Mouse (Mus musculus): ENCODE measurements around the gene Adrm1. TPM values are rescaled to one million over a fixed set of nuclear protein-coding genes. Genes with fewer than 3 reads are reported as not detected.

Adrm1 gene
- total RNA-seq, 1 experiment, result 196 TPM

DNA sequence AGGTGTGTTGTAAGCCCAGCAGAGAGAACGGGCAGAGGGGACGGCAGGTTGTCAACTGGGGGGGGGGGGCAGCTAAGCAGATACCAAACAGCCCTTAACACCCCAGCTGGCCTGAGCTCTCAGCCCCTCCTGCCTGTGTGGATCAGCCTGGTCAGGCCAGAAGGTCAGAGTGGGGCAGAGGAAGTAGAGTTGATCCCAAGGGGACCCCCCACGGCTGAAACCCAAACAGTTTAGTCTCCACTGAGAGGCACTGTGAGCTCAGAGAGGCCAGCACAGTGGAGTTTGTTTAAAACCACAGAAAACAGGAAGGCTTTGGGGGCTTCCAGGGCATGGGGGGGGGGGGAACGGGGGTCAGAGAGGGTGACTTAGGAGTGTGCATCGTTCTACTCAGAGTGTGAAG is 45.6 kb downstream of the Adrm1 start:
- no peaks in the 10 kb centered on the region for H3K9me3 ChIP-seq (ENCODE audit: control insufficient read depth, insufficient read depth, low read depth, low read length)
- peaks cover 52% of the 10 kb centered on the region; the same call in 1 of the 2 replicates for H3K36me3 ChIP-seq (ENCODE audit: control insufficient read depth, insufficient read depth, low read length, poor library complexity, severe bottlenecking)
- no peak for TF ChIP-seq CHD2 (IDR thresholded peaks at IDR 0.05; ENCODE audit: low read depth, low read length)
- no peak for TF ChIP-seq ZNF384 (IDR thresholded peaks at IDR 0.05; ENCODE audit: low read depth, low read length)
- no peak for TF ChIP-seq HCFC1 (IDR thresholded peaks at IDR 0.05; ENCODE audit: borderline replicate concordance, insufficient read depth, low read length)
- TF ChIP-seq MAFK (IDR thresholded peaks at IDR 0.05; ENCODE audit: insufficient read depth, low read depth, low read length), result no peak
- TF ChIP-seq ZC3H11A (IDR thresholded peaks at IDR 0.05; ENCODE audit: borderline replicate concordance, low read depth, low read length), result no peak
- H3K27ac ChIP-seq (ENCODE audit: insufficient read depth, low read depth, low read length, poor library complexity, severe bottlenecking), result no peak overlapping the region
- H3K4me3 ChIP-seq (ENCODE audit: insufficient read depth in 1 of 2, low read depth in 1 of 2, low read length in 2 of 2, poor library complexity in 1 of 2, severe bottlenecking in 1 of 2), result no peak overlapping the region
- DNase-seq (ENCODE audit: low read depth, low spot score), result no peak
- H3K4me1 ChIP-seq (ENCODE audit: control insufficient read depth in 2 of 2, insufficient read depth in 2 of 2, low read length in 2 of 2, poor library complexity in 1 of 2), result peaks cover 5 to 61% of the 10 kb centered on the region in 2 experiments; a peak in 3 of 4 replicates
- H3K9ac ChIP-seq (ENCODE audit: insufficient read depth, low read depth, low read length, poor library complexity, severe bottlenecking), result no peak overlapping the region
- in situ Hi-C loops (cut with MboI; ENCODE audit: low sequenced_read_pairs in 2 of 2, unreplicated experiment in 2 of 2), result no loop called here

DNA sequence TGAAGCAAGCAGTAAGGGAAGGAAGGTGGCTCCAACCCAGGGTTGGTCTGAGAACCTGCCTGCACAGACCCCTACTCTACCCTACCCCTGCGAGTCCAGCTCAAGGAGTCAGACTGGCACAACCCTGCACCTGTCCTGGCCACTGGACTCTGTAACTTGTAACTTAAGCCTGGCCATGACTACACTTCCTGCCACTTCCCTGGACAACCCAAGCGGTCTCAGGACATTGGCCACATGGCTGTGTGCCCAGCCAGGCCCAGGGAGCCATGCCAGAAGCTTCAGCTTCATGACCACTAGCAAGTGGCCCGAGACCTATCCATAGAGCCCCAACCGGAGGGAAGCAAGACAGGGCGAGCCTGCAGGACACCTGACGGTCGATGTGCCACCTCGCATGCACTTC is 46.3 kb downstream of the Adrm1 start:
- Histone ChIP-seq H3K4me1 (ENCODE audit: control insufficient read depth in 2 of 2, insufficient read depth in 2 of 2, low read length in 2 of 2, poor library complexity in 1 of 2) (peaks cover 5 to 65% of the 10 kb centered on the region in 2 experiments; a peak in 3 of 4 replicates), H3K36me3 (ENCODE audit: control insufficient read depth, insufficient read depth, low read length, poor library complexity, severe bottlenecking) (peaks cover 53% of the 10 kb centered on the region; the same call in 1 of the 2 replicates), H3K4me3 (ENCODE audit: insufficient read depth in 1 of 2, low read depth in 1 of 2, low read length in 2 of 2, poor library complexity in 1 of 2, severe bottlenecking in 1 of 2) (no peak overlapping the region), H3K9ac (ENCODE audit: insufficient read depth, low read depth, low read length, poor library complexity, severe bottlenecking) (no peak overlapping the region), H3K27ac (ENCODE audit: insufficient read depth, low read depth, low read length, poor library complexity, severe bottlenecking) (no peak overlapping the region), H3K9me3 (ENCODE audit: control insufficient read depth, insufficient read depth, low read depth, low read length) (no peaks in the 10 kb centered on the region)
- no peak for TF ChIP-seq HCFC1 (IDR thresholded peaks at IDR 0.05; ENCODE audit: borderline replicate concordance, insufficient read depth, low read length)
- no peak for TF ChIP-seq MAFK (IDR thresholded peaks at IDR 0.05; ENCODE audit: insufficient read depth, low read depth, low read length)
- no peak for TF ChIP-seq ZC3H11A (IDR thresholded peaks at IDR 0.05; ENCODE audit: borderline replicate concordance, low read depth, low read length)
- no peak for TF ChIP-seq ZNF384 (IDR thresholded peaks at IDR 0.05; ENCODE audit: low read depth, low read length)
- in situ Hi-C loops (cut with MboI; ENCODE audit: low sequenced_read_pairs in 2 of 2, unreplicated experiment in 2 of 2), result no loop called here
- DNase-seq (ENCODE audit: low read depth, low spot score), result no peak

DNA sequence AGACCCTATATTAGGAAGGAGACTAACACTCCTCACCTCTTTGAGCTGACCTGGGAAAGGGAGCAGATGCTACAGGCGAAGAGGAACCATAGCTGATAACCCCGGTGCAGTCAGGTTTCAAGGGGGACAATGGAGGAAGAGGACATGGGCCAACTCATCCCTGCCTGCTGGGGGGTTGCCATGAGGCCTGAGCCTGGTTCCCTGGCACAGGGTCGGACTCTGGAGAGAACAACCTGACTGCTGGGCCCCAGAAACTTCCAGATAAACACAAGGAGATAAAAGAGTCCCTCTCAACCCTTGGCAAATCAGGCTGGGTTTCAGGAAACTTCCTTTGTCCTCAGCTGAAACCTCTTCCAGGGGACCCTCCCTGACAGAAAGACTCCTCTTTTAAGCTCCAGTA is 47.0 kb downstream of the Adrm1 start:
- DNase-seq (ENCODE audit: low read depth, low spot score), result no peak
- Histone ChIP-seq H3K9ac (ENCODE audit: insufficient read depth, low read depth, low read length, poor library complexity, severe bottlenecking) (no peak overlapping the region), H3K4me3 (ENCODE audit: insufficient read depth in 1 of 2, low read depth in 1 of 2, low read length in 2 of 2, poor library complexity in 1 of 2, severe bottlenecking in 1 of 2) (no peak overlapping the region), H3K9me3 (ENCODE audit: control insufficient read depth, insufficient read depth, low read depth, low read length) (no peaks in the 10 kb centered on the region), H3K36me3 (ENCODE audit: control insufficient read depth, insufficient read depth, low read length, poor library complexity, severe bottlenecking) (peaks cover 57% of the 10 kb centered on the region; the same call in 1 of the 2 replicates), H3K4me1 (ENCODE audit: control insufficient read depth in 2 of 2, insufficient read depth in 2 of 2, low read length in 2 of 2, poor library complexity in 1 of 2) (peaks cover 5 to 70% of the 10 kb centered on the region in 2 experiments; a peak in 3 of 4 replicates), H3K27ac (ENCODE audit: insufficient read depth, low read depth, low read length, poor library complexity, severe bottlenecking) (no peak overlapping the region)
- in situ Hi-C loops (cut with MboI; ENCODE audit: low sequenced_read_pairs in 2 of 2, unreplicated experiment in 2 of 2), result no loop called here
- no peak for TF ChIP-seq ZC3H11A (IDR thresholded peaks at IDR 0.05; ENCODE audit: borderline replicate concordance, low read depth, low read length)
- no peak for TF ChIP-seq HCFC1 (IDR thresholded peaks at IDR 0.05; ENCODE audit: borderline replicate concordance, insufficient read depth, low read length)
- no peak for TF ChIP-seq ZNF384 (IDR thresholded peaks at IDR 0.05; ENCODE audit: low read depth, low read length)
- no peak for TF ChIP-seq MAFK (IDR thresholded peaks at IDR 0.05; ENCODE audit: insufficient read depth, low read depth, low read length)
- no peak for TF ChIP-seq CHD2 (IDR thresholded peaks at IDR 0.05; ENCODE audit: low read depth, low read length)

DNA sequence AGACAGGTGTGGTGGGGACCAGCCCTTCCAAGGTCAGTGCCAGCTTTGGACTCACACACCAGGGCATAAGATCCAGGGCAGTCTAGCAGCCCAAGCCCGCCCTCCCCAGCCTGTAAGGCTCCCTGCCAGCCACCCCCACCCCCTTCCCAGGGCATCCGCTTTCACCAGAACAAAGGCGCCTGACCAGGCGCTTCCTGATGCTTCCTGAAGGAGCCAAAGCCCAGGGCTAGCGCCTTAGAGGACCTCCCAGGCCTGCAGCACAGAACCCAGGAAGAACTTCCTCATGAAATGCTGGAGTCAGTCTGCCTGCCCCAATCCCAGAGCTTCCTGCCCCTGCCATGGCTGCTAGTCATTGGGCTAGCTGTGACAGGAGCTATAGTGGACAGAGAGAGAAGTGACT is 47.4 kb downstream of the Adrm1 start:
- no peak overlapping the region for H3K9ac ChIP-seq (ENCODE audit: insufficient read depth, low read depth, low read length, poor library complexity, severe bottlenecking)
- no peak overlapping the region for H3K4me3 ChIP-seq (ENCODE audit: insufficient read depth in 1 of 2, low read depth in 1 of 2, low read length in 2 of 2, poor library complexity in 1 of 2, severe bottlenecking in 1 of 2)
- TF ChIP-seq ZNF384 (IDR thresholded peaks at IDR 0.05; ENCODE audit: low read depth, low read length) (no peak), CHD2 (IDR thresholded peaks at IDR 0.05; ENCODE audit: low read depth, low read length) (no peak), MAFK (IDR thresholded peaks at IDR 0.05; ENCODE audit: insufficient read depth, low read depth, low read length) (no peak)
- no peak overlapping the region for H3K27ac ChIP-seq (ENCODE audit: insufficient read depth, low read depth, low read length, poor library complexity, severe bottlenecking)
- H3K36me3 ChIP-seq (ENCODE audit: control insufficient read depth, insufficient read depth, low read length, poor library complexity, severe bottlenecking), result peaks cover 61% of the 10 kb centered on the region; the same call in 1 of the 2 replicates
- DNase-seq (ENCODE audit: low read depth, low spot score), result no peak
- H3K9me3 ChIP-seq (ENCODE audit: control insufficient read depth, insufficient read depth, low read depth, low read length), result no peaks in the 10 kb centered on the region
- in situ Hi-C loops (cut with MboI; ENCODE audit: low sequenced_read_pairs in 2 of 2, unreplicated experiment in 2 of 2), result no loop called here
- peaks cover 5 to 74% of the 10 kb centered on the region in 2 experiments; a peak in 3 of 4 replicates for H3K4me1 ChIP-seq (ENCODE audit: control insufficient read depth in 2 of 2, insufficient read depth in 2 of 2, low read length in 2 of 2, poor library complexity in 1 of 2)
